Mouse (Mus musculus) retina, adult 2 months (tissue): ENCODE results near the gene Pla2g15.
A peak's percentile ranks its signal among the peaks of the same experiment; 100 is the strongest.
"Not testable (repeated sequence)": the region's sequence is repeated elsewhere in the genome, so short reads cannot be mapped to it uniquely, and the experiment has no call there.

Experiments
- DNase-seq: peaks from one replicate; pipeline ENCODE4 v3.0.0-alpha.2; 2012; ENCODE audit warnings: low read depth, low spot score

Pla2g15 gene

DNA sequence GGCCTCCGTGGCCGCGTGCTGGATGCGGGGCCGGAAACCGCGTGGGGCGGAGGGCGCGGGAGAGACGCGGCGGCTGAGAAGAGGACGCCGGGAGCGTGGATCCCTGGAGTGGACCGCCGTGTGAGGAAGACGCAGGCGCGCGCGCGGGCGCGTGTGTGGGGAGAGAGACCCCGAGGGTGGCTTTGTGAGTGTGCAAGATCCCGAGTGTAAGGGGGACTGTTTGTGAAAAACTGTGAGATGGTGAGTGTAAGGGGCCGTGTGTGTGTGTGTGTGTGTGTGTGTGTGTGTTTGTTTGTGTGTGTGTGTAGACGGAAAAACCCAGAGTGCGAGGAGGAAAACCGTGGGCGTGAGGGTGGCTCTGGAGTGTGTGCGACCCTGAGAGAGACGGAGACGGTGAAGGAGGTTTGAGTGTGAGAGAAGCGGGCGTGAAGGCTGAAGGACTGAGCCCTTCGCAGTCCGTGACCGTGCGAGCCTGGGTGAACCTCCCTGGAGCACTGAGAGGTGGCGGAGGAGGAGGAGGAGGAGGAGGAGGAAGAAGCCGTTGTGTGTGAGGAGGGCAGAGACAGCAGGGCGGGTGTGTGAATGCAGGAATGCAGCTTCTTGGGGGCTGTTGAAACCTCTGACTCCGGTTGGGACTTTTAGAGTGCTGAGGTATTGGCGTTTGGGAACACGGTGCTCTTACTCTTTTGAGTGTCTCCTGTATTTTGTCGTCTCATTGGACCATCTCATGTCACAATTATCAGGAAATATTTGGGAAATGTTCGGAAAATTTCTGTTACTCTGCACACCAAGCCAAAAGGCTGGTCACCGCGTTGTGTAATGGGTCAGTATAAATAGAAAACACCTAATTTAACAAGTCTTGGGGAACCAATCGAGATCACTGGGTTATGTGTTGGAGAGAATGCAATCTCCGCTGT lies 19.1 kb downstream of the Pla2g15 start:
- DNase-seq = no peak

DNA sequence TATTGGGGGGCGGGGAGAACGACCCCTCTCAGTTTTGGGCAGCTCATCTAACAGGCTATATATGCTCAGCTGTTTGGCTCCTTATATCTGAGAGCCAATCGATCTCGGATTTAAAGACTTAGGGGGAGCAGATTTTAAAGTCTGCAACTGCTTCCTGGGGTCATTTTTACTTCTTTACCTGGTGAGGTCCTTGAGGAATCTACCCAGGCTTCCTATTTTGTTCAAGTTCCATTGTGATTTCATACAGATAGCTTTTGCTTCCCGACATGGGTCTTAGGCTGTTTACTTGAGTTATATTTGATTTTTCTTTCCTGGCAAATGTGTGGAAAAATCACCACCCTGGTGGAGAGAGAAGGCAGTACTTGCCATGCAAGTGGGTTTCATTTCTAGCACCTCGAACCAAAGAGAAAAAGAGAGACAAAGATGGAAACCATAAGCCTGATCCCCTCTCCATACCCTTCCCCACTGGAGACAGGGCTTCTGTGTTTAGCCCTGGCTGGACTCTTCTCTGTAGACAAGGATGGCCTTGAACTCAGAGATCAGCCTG lies 19.8 kb downstream of the Pla2g15 start:
- DNase-seq = no peak

DNA sequence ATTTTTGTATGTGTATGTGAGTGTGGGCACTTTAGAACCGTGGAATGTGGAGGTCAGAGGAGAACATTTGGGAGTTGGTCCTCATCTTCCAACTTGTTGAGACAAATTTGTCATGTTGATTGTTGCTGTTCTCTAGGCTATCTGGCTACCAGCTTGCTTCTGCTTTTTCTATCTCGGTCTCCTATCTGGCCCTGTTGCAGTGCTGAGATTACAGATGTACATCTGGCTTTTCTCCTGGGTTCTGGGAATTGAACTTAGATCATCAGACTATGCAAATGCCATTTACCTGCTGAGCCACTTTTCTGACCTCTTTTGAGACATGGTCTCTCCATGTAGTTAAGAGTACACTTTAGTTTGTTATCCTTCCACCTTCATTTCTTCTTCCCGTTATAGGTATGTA lies 23.4 kb downstream of the Pla2g15 start:
- DNase-seq = no peak

DNA sequence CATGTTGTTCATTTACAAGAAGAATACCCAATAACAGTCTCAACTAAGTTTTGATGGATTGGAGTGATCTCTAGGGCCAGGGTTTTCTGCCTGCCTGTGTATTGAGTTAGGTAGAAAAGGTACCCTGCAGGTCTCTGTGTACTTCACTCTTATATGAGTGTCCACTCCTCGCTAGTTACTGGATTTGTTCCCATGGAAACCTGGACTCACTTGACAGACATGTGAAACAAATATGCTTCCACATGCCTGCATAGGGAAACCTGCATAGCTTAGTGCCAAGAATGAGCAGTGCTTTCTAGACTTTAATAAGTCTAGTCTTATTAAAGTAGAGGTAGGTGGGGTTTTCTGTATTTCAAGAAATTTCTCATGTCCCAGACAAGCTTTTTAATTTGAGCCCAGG lies 26.7 kb downstream of the Pla2g15 start:
- no peak for DNase-seq

DNA sequence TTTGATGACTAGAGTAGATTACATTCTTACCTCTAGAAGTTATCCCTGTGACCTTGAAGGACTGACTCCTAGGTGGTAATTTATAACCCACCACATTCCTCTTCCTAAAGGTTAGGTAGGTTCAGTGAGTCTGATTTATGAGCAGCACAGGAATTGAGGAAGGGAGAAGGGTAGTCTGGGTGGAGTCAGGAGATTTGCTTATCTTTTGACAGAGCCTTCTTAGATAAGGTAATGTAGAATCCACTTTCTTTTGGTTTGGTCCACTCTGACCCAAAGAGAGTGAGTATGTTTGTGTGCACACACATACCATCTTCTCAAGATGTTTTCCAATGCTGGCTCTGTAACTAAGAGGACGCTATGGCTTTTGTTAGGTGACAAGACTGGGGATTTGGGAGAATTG lies 27.4 kb downstream of the Pla2g15 start:
- DNase-seq = no peak

DNA sequence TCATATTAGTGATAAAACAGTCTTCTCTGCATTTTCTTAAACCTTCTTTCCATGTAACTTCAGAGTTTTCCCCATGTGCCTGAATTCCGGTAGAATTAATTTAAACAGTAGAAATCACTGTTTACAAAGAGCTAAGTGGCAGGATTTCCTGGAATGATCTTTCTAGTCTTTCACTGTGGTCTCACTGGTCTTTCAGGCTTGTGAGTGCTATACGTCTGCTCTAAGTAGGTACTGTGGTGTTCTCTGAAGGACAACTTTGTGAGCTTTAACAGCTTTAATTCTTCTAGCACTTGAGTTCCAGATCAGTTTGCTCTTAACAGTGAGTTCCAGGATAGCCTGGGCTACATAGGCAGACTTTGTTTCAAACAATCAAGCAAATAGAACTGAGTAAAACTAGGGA lies 28.2 kb downstream of the Pla2g15 start:
- no peak for DNase-seq

DNA sequence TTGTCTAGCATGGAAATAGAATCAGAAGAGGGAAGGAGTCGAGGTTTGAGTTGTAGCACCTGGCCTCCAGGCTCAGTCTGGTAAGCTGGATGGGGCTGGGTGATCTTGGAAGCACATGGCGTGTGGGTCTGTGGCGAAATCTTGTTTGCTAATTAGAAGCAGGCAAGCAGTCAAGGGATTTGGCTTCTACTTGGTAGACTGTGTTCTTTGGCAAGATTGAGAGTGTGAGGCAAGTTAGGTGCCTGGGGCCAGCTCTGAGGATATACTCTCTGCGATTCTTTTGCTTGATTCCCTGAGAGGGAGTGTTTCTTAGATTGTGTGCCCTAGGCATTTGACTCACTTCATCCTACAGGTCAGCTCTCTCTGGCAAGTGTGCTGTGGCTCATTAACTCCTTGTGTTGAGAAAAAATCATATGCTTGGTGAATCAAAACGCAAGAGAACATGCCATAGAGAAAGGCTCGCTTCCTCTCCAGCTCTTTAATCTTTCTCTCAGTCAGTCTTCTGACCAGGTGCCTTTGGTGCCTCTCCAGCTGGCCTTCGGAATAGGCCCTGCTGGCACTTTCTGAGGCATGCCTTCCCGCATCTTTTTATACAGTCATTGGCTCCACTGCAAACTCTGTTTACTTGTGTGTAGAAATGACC lies 35.5 kb downstream of the Pla2g15 start:
- DNase-seq = no peak

DNA sequence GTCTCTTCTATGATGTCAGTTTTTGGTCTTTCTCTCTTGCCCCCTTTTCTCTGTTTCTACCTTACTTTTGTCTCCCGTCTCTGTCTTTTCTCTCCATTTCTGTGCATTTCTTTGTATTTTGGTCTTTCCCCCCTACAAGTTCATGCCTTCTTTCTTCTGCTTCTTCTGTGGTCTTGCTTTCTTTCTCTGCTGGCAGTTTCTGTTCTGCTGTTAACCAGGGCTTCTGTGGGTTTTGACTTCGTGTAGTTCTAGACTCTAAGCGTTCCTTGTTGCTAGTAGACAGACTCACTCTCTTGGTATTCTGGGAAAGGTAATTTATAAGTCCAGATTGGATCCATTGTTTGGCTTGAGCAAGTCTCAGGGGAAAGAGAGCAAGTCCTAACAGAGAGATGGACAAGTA lies 36.2 kb downstream of the Pla2g15 start:
- DNase-seq = no peak

DNA sequence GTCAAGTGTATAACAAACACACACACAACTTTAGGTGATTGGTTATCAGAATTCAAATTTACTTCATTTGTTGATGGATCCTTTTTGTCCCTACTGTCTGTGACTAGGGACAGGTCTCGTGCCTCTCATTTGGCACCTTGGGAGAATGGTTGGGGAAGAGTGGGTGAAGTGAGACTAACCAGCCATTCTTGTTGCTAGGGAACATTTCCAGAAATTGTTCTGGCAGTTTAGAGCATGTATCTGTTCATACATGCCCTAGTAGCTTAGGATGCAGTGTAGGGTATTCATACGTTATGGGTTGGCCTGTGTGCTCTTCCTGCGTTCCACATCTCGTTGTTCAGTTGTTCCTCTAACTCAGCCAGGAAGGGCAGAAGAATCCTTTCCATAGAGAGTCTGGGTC lies 39.0 kb downstream of the Pla2g15 start:
- no peak for DNase-seq

DNA sequence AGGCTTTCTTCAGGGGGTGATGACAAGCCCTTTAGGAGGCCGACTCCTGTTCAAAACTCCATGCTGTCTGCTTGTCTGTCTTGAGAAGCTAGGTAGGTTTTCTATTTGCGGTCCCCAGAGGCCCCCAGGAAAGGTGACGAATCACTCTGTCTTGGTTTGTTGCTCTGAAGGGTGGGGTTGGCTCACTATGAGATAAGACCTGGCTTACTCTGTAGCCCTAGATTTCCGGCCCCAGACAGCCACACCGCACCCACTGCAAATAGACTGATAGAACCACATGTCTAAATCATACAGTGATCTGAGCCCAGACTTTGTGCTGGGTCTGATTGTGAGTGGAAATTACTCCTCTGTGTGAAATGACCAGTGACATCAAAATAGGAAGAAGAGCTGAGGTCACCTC lies 41.4 kb downstream of the Pla2g15 start:
- no peak for DNase-seq

DNA sequence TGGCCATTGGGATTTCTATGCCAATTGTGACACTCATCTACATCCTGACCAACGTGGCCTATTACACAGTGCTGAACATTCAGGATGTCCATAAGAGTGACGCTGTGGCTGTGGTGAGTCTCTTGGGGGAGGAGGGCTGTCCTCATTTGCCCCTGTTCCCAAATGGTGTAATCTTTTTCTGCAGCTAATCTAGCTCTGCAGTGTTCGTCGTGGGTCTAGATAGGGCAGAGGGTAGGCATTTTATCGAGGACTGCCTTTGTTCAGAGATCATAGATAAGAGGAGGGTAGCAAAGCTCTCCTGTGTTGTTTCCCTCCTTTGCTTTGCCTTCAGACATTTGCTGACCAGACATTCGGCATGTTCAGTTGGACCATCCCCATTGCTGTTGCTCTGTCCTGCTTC lies 43.0 kb downstream of the Pla2g15 start:
- DNase-seq = no peak

DNA sequence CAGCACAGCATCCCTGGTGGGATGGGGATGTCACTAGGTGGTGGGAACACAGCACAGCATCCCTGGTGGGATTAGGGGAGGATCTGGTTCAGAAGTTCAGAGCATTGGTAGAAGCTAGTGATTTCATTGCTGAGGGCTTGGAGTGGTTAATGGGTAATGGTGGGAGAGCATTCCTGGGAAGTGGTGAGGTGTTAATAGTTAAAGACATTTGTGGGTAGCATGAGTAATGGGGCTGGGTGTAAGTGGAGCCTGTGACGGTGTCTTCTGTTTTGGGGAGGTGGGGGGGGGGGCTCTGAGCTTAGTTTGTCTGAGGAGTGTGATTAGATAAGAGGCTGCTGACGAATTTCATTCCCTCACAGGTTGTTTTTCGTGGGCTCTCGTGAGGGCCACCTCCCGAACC lies 43.9 kb downstream of the Pla2g15 start:
- no peak for DNase-seq

DNA sequence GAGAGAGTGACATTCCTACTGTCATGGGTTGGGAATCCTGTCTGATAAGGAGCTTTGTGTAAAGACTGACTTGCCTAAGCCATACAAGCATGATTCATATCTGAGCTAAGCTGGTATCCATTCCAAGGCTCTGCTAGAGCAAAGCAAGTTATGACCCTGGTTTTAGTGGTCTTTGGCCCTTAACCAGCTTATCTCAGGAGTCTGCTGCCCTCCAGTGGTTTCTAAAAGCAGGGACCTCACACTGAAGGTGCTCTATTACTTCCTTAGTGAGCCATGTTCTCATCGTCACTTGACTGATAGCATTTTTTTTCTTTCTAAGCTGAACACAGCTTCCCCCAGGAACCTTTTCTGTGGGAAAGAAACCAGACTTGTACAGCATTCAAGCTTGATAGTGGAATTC lies 48.5 kb downstream of the Pla2g15 start:
- no peak for DNase-seq

DNA sequence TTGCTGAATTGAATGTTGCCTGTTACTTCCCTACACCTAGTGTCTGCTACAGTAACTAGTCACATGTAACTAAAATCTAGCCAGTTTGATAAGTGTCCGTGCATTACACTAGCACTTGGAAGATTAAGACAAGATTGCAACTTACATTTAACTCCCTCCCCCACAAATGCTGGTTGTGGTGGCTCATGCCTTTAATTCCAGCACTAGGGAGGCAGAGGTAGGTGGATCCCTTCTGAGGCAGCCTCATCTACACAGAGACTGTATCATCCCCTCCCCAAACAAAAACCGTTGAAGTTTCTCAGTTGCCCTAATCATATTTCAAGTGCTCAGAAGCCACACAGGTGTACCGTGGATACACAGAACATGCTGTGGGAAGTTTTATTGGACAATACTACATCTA lies 49.4 kb downstream of the Pla2g15 start:
- DNase-seq = not testable (repeated sequence)

DNA sequence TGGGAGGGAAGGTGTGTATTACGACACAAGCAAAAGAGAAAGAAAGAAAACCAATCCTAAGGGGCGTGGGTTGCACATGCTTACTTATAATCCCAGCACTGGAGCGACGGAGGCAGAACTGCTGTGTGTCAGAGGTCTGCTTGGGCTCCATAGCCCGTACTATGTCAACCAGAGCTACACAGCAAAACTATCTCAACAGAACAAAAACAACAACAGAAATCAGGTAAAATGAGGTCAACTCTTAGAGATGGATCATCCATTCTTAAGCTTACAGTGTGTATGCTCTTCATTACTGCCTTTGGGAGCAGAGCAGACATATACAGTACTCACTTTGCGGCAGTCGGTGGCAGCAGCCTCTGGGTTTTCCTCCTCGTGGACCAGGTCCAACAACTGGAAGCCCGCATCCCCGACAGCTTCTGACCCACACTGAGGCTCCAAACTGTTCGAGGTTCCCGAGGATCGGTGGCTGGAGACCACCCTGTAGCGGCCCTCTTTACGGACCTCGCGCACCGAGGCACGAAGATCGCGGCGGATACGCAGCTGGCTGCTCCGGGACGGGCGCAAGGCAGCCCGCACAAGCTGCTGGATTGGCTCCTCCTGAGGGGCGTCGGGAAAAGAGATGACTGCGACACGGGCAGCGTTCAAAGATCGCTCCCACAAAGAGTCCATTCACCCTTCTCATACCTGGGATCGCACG lies 60.0 kb downstream of the Pla2g15 start:
- no peak for DNase-seq

DNA sequence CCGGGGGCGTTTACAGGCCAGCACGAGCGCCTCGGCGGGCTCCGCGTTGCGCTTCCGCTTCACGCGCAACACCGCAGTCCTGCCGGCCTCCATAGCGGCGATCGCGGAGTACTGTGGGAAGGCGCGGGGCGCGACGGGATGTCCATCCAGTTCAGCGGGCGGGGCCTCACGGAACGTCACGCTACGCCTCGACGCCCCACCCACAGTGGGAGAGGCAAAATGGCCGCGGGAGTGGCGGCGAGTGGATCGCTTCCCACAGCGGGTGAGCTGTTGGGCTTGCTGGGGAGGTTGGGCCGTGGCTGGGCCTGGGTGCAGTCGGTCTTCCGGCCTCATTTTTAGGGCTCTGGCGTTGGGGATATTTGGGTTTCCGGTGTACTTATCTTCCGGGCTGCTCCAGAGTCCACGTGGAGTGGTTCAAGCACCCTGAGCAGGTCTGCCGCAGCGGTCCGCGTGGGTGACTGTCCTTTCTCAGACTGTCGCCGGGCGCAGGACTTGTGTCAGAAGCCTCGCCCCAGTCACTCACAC lies 60.7 kb downstream of the Pla2g15 start, which contains the start of the genes Slc7a6os and Prmt7:
TSS of gene Slc7a6os (minus strand) at position 115 of the 525 bp plus-strand sequence.
TSS of gene Prmt7 (plus strand) at position 116 of the 525 bp plus-strand sequence.
- DNase-seq = peak; percentile 78

DNA sequence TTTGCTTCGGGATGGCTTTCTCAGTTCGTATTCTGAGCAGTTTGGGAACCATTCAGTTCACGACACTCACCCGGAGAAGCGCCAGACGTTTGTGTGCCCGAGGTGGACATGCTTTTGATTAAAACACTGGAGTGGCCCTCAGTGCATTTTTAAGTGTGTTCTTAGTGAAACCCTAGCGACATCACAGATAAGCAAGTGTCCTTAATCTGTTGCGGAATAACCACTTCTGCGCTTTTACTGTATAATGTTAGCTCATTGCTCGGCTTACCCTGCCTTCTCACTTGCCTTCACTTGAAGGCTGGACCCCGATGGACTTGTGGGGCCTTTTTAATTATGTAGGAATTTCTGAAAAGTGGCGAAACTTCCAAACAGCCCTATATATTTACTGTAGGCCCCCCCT lies 61.2 kb downstream of the Pla2g15 start:
- no peak for DNase-seq

DNA sequence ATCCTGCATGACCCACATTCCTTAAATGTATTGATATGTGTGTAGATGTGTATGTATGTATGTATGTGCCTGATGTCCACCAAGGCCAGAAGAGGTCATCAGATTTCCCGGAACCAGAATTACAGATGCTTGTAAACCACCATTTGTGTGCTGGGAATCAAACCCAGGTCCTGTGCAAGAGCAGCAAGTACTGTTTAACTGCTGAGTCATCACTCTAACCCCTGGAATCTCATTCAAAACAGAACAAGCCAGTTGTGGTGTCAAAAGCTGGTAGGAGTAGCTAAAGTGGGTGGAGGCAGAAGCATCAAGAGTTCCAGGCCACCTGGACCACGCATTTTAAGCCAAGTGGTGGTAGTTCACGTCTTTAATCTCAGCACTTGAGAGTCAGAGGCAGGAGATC lies 63.8 kb downstream of the Pla2g15 start:
- no peak for DNase-seq
